Mouse (Mus musculus) ovary, adult 18-20 months (tissue): Measurements from ENCODE around the gene Ikbkg.
"Not testable (repeated sequence)": the region's sequence is repeated elsewhere in the genome, so short reads cannot be mapped to it uniquely, and the experiment has no call there.

Source experiments
- DNase-seq: peaks from one replicate; pipeline ENCODE4 v3.0.0; 2022; ENCODE audit warnings: low spot score, mixed read lengths

Ikbkg gene

GRCm38 (mm10) chrX:74392535-74393443 is at the start of gene Ikbkg, which contains the start of gene Fam3a:
TSS of gene Ikbkg (plus strand) at chrX:74393290.
TSS of gene Fam3a (minus strand) at chrX:74393272.
- DNase-seq = peak; percentile 84

- no peak for DNase-seq
Observed at GRCm38 (mm10) chrX:74352645-74353466, 40.2 kb upstream of the Ikbkg start.

- peak; percentile 69 for DNase-seq
Observed at GRCm38 (mm10) chrX:74353467-74353770, 39.7 kb upstream of the Ikbkg start, which contains the start of gene Lage3. TSS of gene Lage3 (minus strand) at chrX:74353618.

- not testable (repeated sequence) for DNase-seq
Observed at GRCm38 (mm10) chrX:74357069-74357468, 36.0 kb upstream of the Ikbkg start.

- DNase-seq = no peak
Observed at GRCm38 (mm10) chrX:74359171-74359570, 33.9 kb upstream of the Ikbkg start.

GRCm38 (mm10) chrX:74367512-74367911 is 25.6 kb upstream of the Ikbkg start:
- no peak for DNase-seq

- peak; percentile 54 for DNase-seq
Observed at GRCm38 (mm10) chrX:74368209-74368909, 24.7 kb upstream of the Ikbkg start.

GRCm38 (mm10) chrX:74372888-74373549 is 20.1 kb upstream of the Ikbkg start, which contains the start of the genes Ubl4a and Slc10a3:
TSS of gene Ubl4a (minus strand) at chrX:74373218.
TSS of gene Slc10a3 (minus strand) at chrX:74373349.
- DNase-seq = peak; percentile 85

- DNase-seq = no peak
Observed at GRCm38 (mm10) chrX:74384451-74384850, 8.6 kb upstream of the Ikbkg start.

- DNase-seq = no peak
Observed at GRCm38 (mm10) chrX:74388153-74388552, 4.9 kb upstream of the Ikbkg start.

- DNase-seq = no peak
Observed at GRCm38 (mm10) chrX:74400136-74400535, 7.0 kb downstream of the Ikbkg start.

- no peak for DNase-seq
Observed at GRCm38 (mm10) chrX:74408340-74408739, 15.2 kb downstream of the Ikbkg start.

GRCm38 (mm10) chrX:74413377-74413776 is 20.3 kb downstream of the Ikbkg start:
- peak; percentile 33 for DNase-seq

GRCm38 (mm10) chrX:74424443-74424842 is 31.4 kb downstream of the Ikbkg start:
- DNase-seq = no peak

- peak; percentile 75 for DNase-seq
Observed at GRCm38 (mm10) chrX:74425195-74425594, 32.1 kb downstream of the Ikbkg start.

GRCm38 (mm10) chrX:74426256-74426655 is 33.2 kb downstream of the Ikbkg start:
- no peak for DNase-seq

- DNase-seq = no peak
Observed at GRCm38 (mm10) chrX:74427116-74427515, 34.0 kb downstream of the Ikbkg start.

- no peak for DNase-seq
Observed at GRCm38 (mm10) chrX:74428146-74428825, 35.2 kb downstream of the Ikbkg start.

GRCm38 (mm10) chrX:74428826-74429276 is 35.8 kb downstream of the Ikbkg start, which contains the start of gene G6pdx:
TSS of gene G6pdx (minus strand) at chrX:74429194.
- peak; percentile 83 for DNase-seq

- peak; percentile 54 for DNase-seq
Observed at GRCm38 (mm10) chrX:74429290-74429821, 36.3 kb downstream of the Ikbkg start.
